Mouse (Mus musculus) left cerebral cortex, postnatal 25 days (tissue): ENCODE results near the gene Ulk2. TPM values are rescaled to one million over a fixed set of nuclear protein-coding genes. Genes with fewer than 3 reads are reported as not detected.

Experiments used
- DNase-seq, 2 experiments: peaks; one replicate each; pipeline ENCODE4 v3.0.0; 2022; ENCODE audit warnings: low spot score in 2 of 2, mixed read lengths in 1 of 2
- intact Hi-C: fragments of 180-260 bp; cut with DNase I; formaldehyde crosslinking; loops from one replicate; pipeline ENCODE4 v1.15.1; 2025
- total RNA-seq, 2 experiments: library from RNA; stranded (reverse); gene quantifications; 2 replicates each; pipeline ENCODE4 v1.2.3; 2021

Ulk2 gene
- total RNA-seq, 2 experiments from 2014 or later: 82.3 to 84.3 TPM

GRCm38 (mm10) chr11:61774551-61775149 is 80.2 kb downstream of the Ulk2 start:
- intact Hi-C loops: no loop called here
- DNase-seq: peak; percentile 56 to 71

- intact Hi-C loops: no loop called here
- DNase-seq: peak; percentile 94 to 97
Observed at GRCm38 (mm10) chr11:61761584-61762407, 93.1 kb downstream of the Ulk2 start, which contains the start of gene Prpsap2. Gene Prpsap2, minus strand, starts transcription at chr11:61762088.

GRCm38 (mm10) chr11:61760518-61760917 is 94.4 kb downstream of the Ulk2 start:
- DNase-seq: peak in 1 of 2 experiments; percentile 59
- intact Hi-C loops: no loop called here

GRCm38 (mm10) chr11:61757151-61757550 is 97.7 kb downstream of the Ulk2 start:
- no peak for DNase-seq
- intact Hi-C loops: no loop called here

- intact Hi-C loops: no loop called here
Observed at GRCm38 (mm10) chr11:61751612-61752011, 103.3 kb downstream of the Ulk2 start.

GRCm38 (mm10) chr11:61747161-61747560 is 107.7 kb downstream of the Ulk2 start:
- DNase-seq: no peak
- intact Hi-C loops: no loop called here

More at GRCm38 (mm10) chr11:61751612-61752011, 103.3 kb downstream of the Ulk2 start:
- DNase-seq: no peak

- DNase-seq: no peak
- intact Hi-C loops: no loop called here
Observed at GRCm38 (mm10) chr11:61745781-61746180, 109.1 kb downstream of the Ulk2 start.

GRCm38 (mm10) chr11:61744460-61744859 is 110.4 kb downstream of the Ulk2 start:
- DNase-seq: no peak
- intact Hi-C loops: no loop called here

- peak in 1 of 2 experiments; percentile 43 for DNase-seq
- intact Hi-C loops: no loop called here
Observed at GRCm38 (mm10) chr11:61743768-61744167, 111.1 kb downstream of the Ulk2 start.

- DNase-seq: no peak
- intact Hi-C loops: no loop called here
Observed at GRCm38 (mm10) chr11:61740500-61740899, 114.4 kb downstream of the Ulk2 start.

GRCm38 (mm10) chr11:61737290-61737689 is 117.6 kb downstream of the Ulk2 start:
- DNase-seq: no peak
- intact Hi-C loops: no loop called here

GRCm38 (mm10) chr11:61732672-61733071 is 122.2 kb downstream of the Ulk2 start:
- intact Hi-C loops: no loop called here
- no peak for DNase-seq

GRCm38 (mm10) chr11:61728037-61728436 is 126.8 kb downstream of the Ulk2 start:
- intact Hi-C loops: no loop called here
- peak in 1 of 2 experiments; percentile 14 for DNase-seq

Other genes starting within 250 kb of the Ulk2 start
- gene Grap, start 201.8 kb downstream of the Ulk2 start, total RNA-seq: 1 to 10 TPM; 5.1 to 6.7 TPM
- gene Fam83g, start 171.0 kb downstream of the Ulk2 start, total RNA-seq: not detected
- under 1 TPM; 0.21 to 0.23 TPM for gene Slc5a10, start 134.2 kb downstream of the Ulk2 start, total RNA-seq
- gene Prpsap2, start 93.0 kb downstream of the Ulk2 start, total RNA-seq: 10 to 100 TPM; 35.7 to 39.5 TPM
- gene Akap10, start 75.2 kb upstream of the Ulk2 start, total RNA-seq: 10 to 100 TPM; 33.1 to 36.8 TPM
- 10 to 100 TPM; 64.5 to 69.6 TPM for gene Specc1, start 101.7 kb upstream of the Ulk2 start, total RNA-seq